Mouse (Mus musculus): ENCODE measurements around the gene Wdfy3.

GRCm38 (mm10) chr5:101858891-101859436 lies 210.8 kb downstream of the Wdfy3 start:
- TF ChIP-seq CTCF (IDR thresholded peaks at IDR 0.05; ENCODE audit: extremely low read depth, insufficient read depth, low read length) (no peak), POLR2A (IDR thresholded peaks at IDR 0.05; ENCODE audit: extremely low read depth, insufficient read depth, low read length) (no peak)
